Mouse (Mus musculus) olfactory bulb, adult 2 months (tissue): ENCODE results near the gene Nbea. TPM values are rescaled to one million over a fixed set of nuclear protein-coding genes. Genes with fewer than 3 reads are reported as not detected.

Source experiments
- H3K27ac ChIP-seq: fragments of 200-500 bp; 2 replicates; pipeline ENCODE4 v1.5.1; 2012; ENCODE audit warnings: low read depth, low read length; ENCODE audit not compliant: insufficient read depth
- H3K4me1 ChIP-seq: fragments of 200-500 bp; 2 replicates; pipeline ENCODE4 v1.6.1; 2012; ENCODE audit warnings: low read length; ENCODE audit not compliant: control insufficient read depth, insufficient read depth
- H3K4me3 ChIP-seq: fragments of 200-500 bp; 2 replicates; pipeline ENCODE4 v1.5.1; 2012; ENCODE audit warnings: mild to moderate bottlenecking, low read depth, low read length, moderate library complexity; ENCODE audit not compliant: insufficient read depth
- CTCF ChIP-seq: fragments of 200-500 bp; IDR thresholded peaks from 2 replicates; pipeline ENCODE4 v1.5.1; 2012; ENCODE audit warnings: low read depth, mild to moderate bottlenecking, low read length, moderate library complexity; ENCODE audit not compliant: insufficient read depth
- POLR2A ChIP-seq: fragments of 200-500 bp; IDR thresholded peaks from 2 replicates; pipeline ENCODE4 v1.6.1; 2012; ENCODE audit warnings: mild to moderate bottlenecking, low read depth, low read length, moderate library complexity; ENCODE audit not compliant: insufficient read depth
- WGBS: fragments of 180-500 bp; shearing (Covaris S2); methylation state at CpG from one replicate; pipeline ENCODE4 v1.1.7; 2018; 5-methylcytosine and 5-hydroxymethylcytosine counted together
- polyA plus RNA-seq: library from polyadenylated mRNA; stranded (reverse); fragments of >200 nt; gene quantifications from 2 replicates; pipeline ENCODE4 v1.2.4, GENCODE M21; 2012; ENCODE audit warnings: low replicate concordance; ENCODE audit not compliant: missing spikeins, insufficient read depth, insufficient read length

The Nbea gene
- polyA plus RNA-seq, 1 experiment = 109 TPM

- Histone ChIP-seq H3K4me3 (no peak overlapping the region), H3K4me1 (peaks cover 15% of the 10 kb centered on the region), H3K27ac (no peak overlapping the region)
- TF ChIP-seq CTCF = no peak
- no peak for TF ChIP-seq POLR2A
- WGBS = 96% methylated on average over 6 of the region's 6 CpGs
Observed at GRCm38 (mm10) chr3:55753872-55754271, 429.6 kb downstream of the Nbea start.

- WGBS = 92% methylated on average over 4 of the region's 4 CpGs
- no peak overlapping the region for H3K4me3 ChIP-seq
- no peak overlapping the region for H3K27ac ChIP-seq
- TF ChIP-seq POLR2A (no peak), CTCF (no peak)
- H3K4me1 ChIP-seq = peaks cover 13% of the 10 kb centered on the region
Observed at GRCm38 (mm10) chr3:55752558-55752957, 430.9 kb downstream of the Nbea start.

GRCm38 (mm10) chr3:55751363-55751762, 432.1 kb downstream of the Nbea start:
- H3K27ac ChIP-seq = no peak overlapping the region
- no peak overlapping the region for H3K4me3 ChIP-seq
- TF ChIP-seq CTCF = no peak
- no peak for TF ChIP-seq POLR2A
- peaks cover 10% of the 10 kb centered on the region for H3K4me1 ChIP-seq
- WGBS = 61% methylated on average over 5 of the region's 5 CpGs

GRCm38 (mm10) chr3:55750445-55751065, 432.9 kb downstream of the Nbea start:
- peaks cover 3% of the 10 kb centered on the region for H3K4me1 ChIP-seq
- TF ChIP-seq CTCF (no peak), POLR2A (no peak)
- WGBS = 71% methylated on average over 11 of the region's 11 CpGs
- no peak overlapping the region for H3K27ac ChIP-seq
- no peak overlapping the region for H3K4me3 ChIP-seq

- TF ChIP-seq CTCF (no peak), POLR2A (no peak)
- WGBS = 89% methylated on average over 5 of the region's 5 CpGs
- Histone ChIP-seq H3K4me1 (no peaks in the 10 kb centered on the region), H3K4me3 (no peak overlapping the region), H3K27ac (no peak overlapping the region)
Observed at GRCm38 (mm10) chr3:55743885-55744284, 439.6 kb downstream of the Nbea start.

- no peak overlapping the region for H3K4me3 ChIP-seq
- no peak for TF ChIP-seq POLR2A
- TF ChIP-seq CTCF = no peak
- 80% methylated on average over 4 of the region's 4 CpGs for WGBS
- H3K4me1 ChIP-seq = no peaks in the 10 kb centered on the region
- no peak overlapping the region for H3K27ac ChIP-seq
Observed at GRCm38 (mm10) chr3:55742654-55743053, 440.8 kb downstream of the Nbea start.

- Histone ChIP-seq H3K27ac (no peak overlapping the region), H3K4me1 (no peaks in the 10 kb centered on the region), H3K4me3 (no peak overlapping the region)
- TF ChIP-seq CTCF = no peak
- TF ChIP-seq POLR2A = no peak
- WGBS = 82% methylated on average over 5 of the region's 5 CpGs
Observed at GRCm38 (mm10) chr3:55742218-55742617, 441.3 kb downstream of the Nbea start.

- H3K4me1 ChIP-seq = no peaks in the 10 kb centered on the region
- H3K4me3 ChIP-seq = no peak overlapping the region
- 71% methylated on average over 6 of the region's 6 CpGs for WGBS
- TF ChIP-seq POLR2A (no peak), CTCF (no peak)
- H3K27ac ChIP-seq = no peak overlapping the region
Observed at GRCm38 (mm10) chr3:55741428-55741827, 442.1 kb downstream of the Nbea start.

- Histone ChIP-seq H3K4me1 (0 out of 2 replicates have a peak, but pooled peaks cover 3% of the 10 kb centered on the region), H3K4me3 (no peak overlapping the region), H3K27ac (no peak overlapping the region)
- 81% methylated on average over 6 of the region's 6 CpGs for WGBS
- TF ChIP-seq CTCF (no peak), POLR2A (no peak)
Observed at GRCm38 (mm10) chr3:55733665-55734064, 449.8 kb downstream of the Nbea start.

GRCm38 (mm10) chr3:55730549-55730948, 453.0 kb downstream of the Nbea start:
- WGBS = 64% methylated on average over 5 of the region's 5 CpGs
- no peak overlapping the region for H3K4me3 ChIP-seq
- TF ChIP-seq POLR2A = no peak
- no peak for TF ChIP-seq CTCF

More at GRCm38 (mm10) chr3:55730549-55730948, 453.0 kb downstream of the Nbea start:
- Histone ChIP-seq H3K27ac (no peak overlapping the region), H3K4me1 (0 out of 2 replicates have a peak, but pooled peaks cover 3% of the 10 kb centered on the region)
